Mouse (Mus musculus) erythroblast, embryonic 14.5 days (primary cell): Measurements from ENCODE around the gene Ggt6.

Source experiments
- GATA1 ChIP-seq: IDR thresholded peaks from 2 replicates; pipeline ENCODE4 v1.6.1; 2012; ENCODE audit warnings: low read length, inconsistent platforms, mixed read lengths
- TAL1 ChIP-seq: IDR thresholded peaks from 3 replicates; pipeline ENCODE4 v1.6.1; 2012; ENCODE audit warnings: low read length, inconsistent platforms, mixed read lengths

DNA sequence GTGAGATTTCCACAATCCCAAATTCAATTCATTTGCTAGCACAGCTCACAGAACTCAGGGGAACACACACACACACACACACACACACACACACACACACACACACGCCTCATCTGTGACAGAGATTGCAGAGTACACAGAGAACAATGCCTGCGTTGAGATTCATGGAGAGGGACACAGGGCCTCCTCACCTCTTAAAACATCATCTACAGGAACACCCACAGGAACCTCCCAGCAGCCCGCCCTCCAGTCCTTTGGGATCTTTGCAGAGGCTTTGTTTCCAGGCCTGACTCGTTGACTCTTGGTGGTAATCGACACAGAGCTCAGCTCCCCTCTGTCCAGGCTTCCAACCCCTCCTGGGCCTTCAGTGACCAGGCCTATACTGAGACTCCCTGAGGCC is 41.9 kb downstream of the Ggt6 start:
- TF ChIP-seq TAL1 (no peak), GATA1 (no peak)
